Mouse (Mus musculus) stomach, embryonic 16.5 days (tissue): ENCODE results near the gene Cacnb4. TPM values are rescaled to one million over a fixed set of nuclear protein-coding genes. Genes with fewer than 3 reads are reported as not detected.

ENCODE experiments used
- ATAC-seq: fragments of 200-750 bp; cut with Nextera tagmentation; 2 replicates; pipeline ENCODE4 v1.8.0; 2017; ENCODE audit warnings: moderate number of reproducible peaks, moderate TSS enrichment; ENCODE audit not compliant: insufficient read depth, low FRiP score
- H3K27ac ChIP-seq: fragments of 300-500 bp; sonication (generic); 2 replicates; pipeline ENCODE4 v1.5.1; 2014; ENCODE audit warnings: low read length
- H3K27me3 ChIP-seq: fragments of 300-500 bp; sonication (generic); 2 replicates; pipeline ENCODE4 v1.6.1; 2014; ENCODE audit warnings: low read length, control low read depth, mixed read lengths; ENCODE audit not compliant: control insufficient read depth, insufficient read depth
- H3K36me3 ChIP-seq: fragments of 300-500 bp; sonication (generic); 2 replicates; pipeline ENCODE4 v1.6.1; 2014; ENCODE audit warnings: low read length; ENCODE audit not compliant: control insufficient read depth, insufficient read depth
- H3K4me1 ChIP-seq: fragments of 300-500 bp; sonication (generic); 2 replicates; pipeline ENCODE4 v1.6.1; 2014; ENCODE audit warnings: low read length, control low read depth, mixed read lengths; ENCODE audit not compliant: control insufficient read depth, insufficient read depth
- H3K4me2 ChIP-seq: fragments of 300-500 bp; sonication (generic); 2 replicates; pipeline ENCODE4 v1.6.1; 2014; ENCODE audit warnings: low read depth, low read length, mixed read lengths
- H3K4me3 ChIP-seq: fragments of 300-500 bp; sonication (generic); replicated peaks from 2 replicates; pipeline ENCODE4 v1.5.1; 2014; ENCODE audit warnings: mild to moderate bottlenecking, low read length
- H3K9ac ChIP-seq: fragments of 300-500 bp; sonication (generic); 2 replicates; pipeline ENCODE4 v1.6.1; 2014; ENCODE audit warnings: low read length
- H3K9me3 ChIP-seq: fragments of 300-500 bp; sonication (generic); replicated peaks from 2 replicates; pipeline ENCODE4 v1.6.1; 2016; ENCODE audit warnings: low read length, control low read depth; ENCODE audit not compliant: control insufficient read depth
- WGBS: fragments of 180-500 bp; shearing (Covaris S2); extraction: QIAGEN DNeasy Blood & Tissue Kit; methylation state at CpG from one replicate; pipeline ENCODE4 v1.1.7; 2014; 5-methylcytosine and 5-hydroxymethylcytosine counted together
- polyA plus RNA-seq: library from polyadenylated mRNA; unstranded; fragments of >200 nt; fragmentation: Nextera tagmentation; extraction: Ambion mirVana; gene quantifications from 2 replicates; pipeline ENCODE4 v1.2.1, GENCODE M21; 2015

Cacnb4 gene
- polyA plus RNA-seq, 1 experiment from 2014 or later: 1.1 TPM

GRCm38 (mm10) chr2:52435919-52436632 lies 240.6 kb downstream of the Cacnb4 start:
- 51% methylated on average over 14 of the region's 14 CpGs for WGBS
- Histone ChIP-seq H3K36me3 (no peaks in the 10 kb centered on the region), H3K27ac (no peak overlapping the region), H3K27me3 (no peaks in the 10 kb centered on the region), H3K4me2 (no peak overlapping the region), H3K4me1 (no peaks in the 10 kb centered on the region), H3K4me3 (no peak overlapping the region), H3K9ac (no peak overlapping the region), H3K9me3 (no peaks in the 10 kb centered on the region)
- no peak for ATAC-seq

- Histone ChIP-seq H3K4me3 (no peak overlapping the region), H3K36me3 (no peaks in the 10 kb centered on the region), H3K4me2 (no peak overlapping the region), H3K27ac (no peak overlapping the region), H3K27me3 (no peaks in the 10 kb centered on the region), H3K4me1 (no peaks in the 10 kb centered on the region), H3K9ac (no peak overlapping the region), H3K9me3 (no peaks in the 10 kb centered on the region)
- WGBS: 51% methylated on average over 7 of the region's 7 CpGs
- no peak for ATAC-seq
Measured at GRCm38 (mm10) chr2:52433365-52433764, 243.3 kb downstream of the Cacnb4 start.

GRCm38 (mm10) chr2:52427383-52427782 lies 249.2 kb downstream of the Cacnb4 start:
- ATAC-seq: no peak
- 82% methylated on average over 3 of the region's 3 CpGs for WGBS
- H3K4me2 ChIP-seq: no peak overlapping the region

GRCm38 (mm10) chr2:52426041-52426440 lies 250.6 kb downstream of the Cacnb4 start:
- H3K27ac ChIP-seq: no peak overlapping the region

More at GRCm38 (mm10) chr2:52427383-52427782, 249.2 kb downstream of the Cacnb4 start:
- H3K9ac ChIP-seq: no peak overlapping the region
- no peak overlapping the region for H3K27ac ChIP-seq
- no peak overlapping the region for H3K4me3 ChIP-seq
- H3K4me1 ChIP-seq: peaks cover 3% of the 10 kb centered on the region
- H3K36me3 ChIP-seq: no peaks in the 10 kb centered on the region
- no peaks in the 10 kb centered on the region for H3K9me3 ChIP-seq
- H3K27me3 ChIP-seq: no peaks in the 10 kb centered on the region

GRCm38 (mm10) chr2:52425523-52425795 lies 251.2 kb downstream of the Cacnb4 start:
- ATAC-seq: no peak
- peak overlapping the region; percentile 97 for H3K9ac ChIP-seq

More at GRCm38 (mm10) chr2:52426041-52426440, 250.6 kb downstream of the Cacnb4 start:
- H3K4me3 ChIP-seq: no peak overlapping the region
- peak overlapping the region; percentile 80; the same call in 1 of the 2 replicates for H3K4me2 ChIP-seq
- H3K9ac ChIP-seq: no peak overlapping the region
- WGBS: 80% methylated on average over 3 of the region's 3 CpGs
- ATAC-seq: no peak
- no peaks in the 10 kb centered on the region for H3K9me3 ChIP-seq
- H3K4me1 ChIP-seq: peaks cover 11% of the 10 kb centered on the region
- no peaks in the 10 kb centered on the region for H3K36me3 ChIP-seq
- no peaks in the 10 kb centered on the region for H3K27me3 ChIP-seq

GRCm38 (mm10) chr2:52424747-52425522 lies 251.7 kb downstream of the Cacnb4 start, which contains the start of gene Arl5a:
Arl5a (minus strand) TSS chr2:52424901.
- ATAC-seq: peak; percentile 95
- Histone ChIP-seq H3K9ac (peak within 1 kb of the TSS; percentile 97), H3K4me2 (peak within 1 kb of the TSS; percentile 80), H3K4me3 (peak within 1 kb of the TSS; percentile 94), H3K36me3 (no peaks in the 10 kb centered on the region), H3K27me3 (no peaks in the 10 kb centered on the region), H3K27ac (peak within 1 kb of the TSS; percentile 85), H3K9me3 (no peaks in the 10 kb centered on the region), H3K4me1 (peaks cover 12% of the 10 kb centered on the region)
- WGBS: under 1% methylated on average over 55 of the region's 57 CpGs

More at GRCm38 (mm10) chr2:52425523-52425795, 251.2 kb downstream of the Cacnb4 start:
- H3K9me3 ChIP-seq: no peaks in the 10 kb centered on the region
- no peaks in the 10 kb centered on the region for H3K27me3 ChIP-seq
- peak overlapping the region; percentile 94 for H3K4me3 ChIP-seq
- 11% methylated on average over 10 of the region's 10 CpGs for WGBS
- H3K4me2 ChIP-seq: peak overlapping the region; percentile 80
- peak overlapping the region; percentile 71 for H3K27ac ChIP-seq
- no peaks in the 10 kb centered on the region for H3K36me3 ChIP-seq
- peaks cover 12% of the 10 kb centered on the region for H3K4me1 ChIP-seq

- H3K9ac ChIP-seq: peak overlapping the region; percentile 97
- peaks cover 12% of the 10 kb centered on the region for H3K4me1 ChIP-seq
- peak; percentile 74 for ATAC-seq
- peak overlapping the region; percentile 57 for H3K4me2 ChIP-seq
- H3K27ac ChIP-seq: peak overlapping the region; percentile 85
- under 1% methylated on average over 42 of the region's 42 CpGs for WGBS
- peak overlapping the region; percentile 94 for H3K4me3 ChIP-seq
- H3K9me3 ChIP-seq: no peaks in the 10 kb centered on the region
- no peaks in the 10 kb centered on the region for H3K27me3 ChIP-seq
- no peaks in the 10 kb centered on the region for H3K36me3 ChIP-seq
Measured at GRCm38 (mm10) chr2:52424248-52424728, 252.3 kb downstream of the Cacnb4 start.

- Histone ChIP-seq H3K4me1 (peaks cover 12% of the 10 kb centered on the region), H3K27me3 (no peaks in the 10 kb centered on the region), H3K4me2 (peak overlapping the region; percentile 57), H3K27ac (no peak overlapping the region), H3K36me3 (no peaks in the 10 kb centered on the region), H3K9me3 (no peaks in the 10 kb centered on the region), H3K9ac (peak overlapping the region; percentile 97), H3K4me3 (peak overlapping the region; percentile 94)
- no peak for ATAC-seq
- 3% methylated on average over 15 of the region's 16 CpGs for WGBS
Measured at GRCm38 (mm10) chr2:52423611-52424247, 252.9 kb downstream of the Cacnb4 start.
